In the genomic region with DNA sequence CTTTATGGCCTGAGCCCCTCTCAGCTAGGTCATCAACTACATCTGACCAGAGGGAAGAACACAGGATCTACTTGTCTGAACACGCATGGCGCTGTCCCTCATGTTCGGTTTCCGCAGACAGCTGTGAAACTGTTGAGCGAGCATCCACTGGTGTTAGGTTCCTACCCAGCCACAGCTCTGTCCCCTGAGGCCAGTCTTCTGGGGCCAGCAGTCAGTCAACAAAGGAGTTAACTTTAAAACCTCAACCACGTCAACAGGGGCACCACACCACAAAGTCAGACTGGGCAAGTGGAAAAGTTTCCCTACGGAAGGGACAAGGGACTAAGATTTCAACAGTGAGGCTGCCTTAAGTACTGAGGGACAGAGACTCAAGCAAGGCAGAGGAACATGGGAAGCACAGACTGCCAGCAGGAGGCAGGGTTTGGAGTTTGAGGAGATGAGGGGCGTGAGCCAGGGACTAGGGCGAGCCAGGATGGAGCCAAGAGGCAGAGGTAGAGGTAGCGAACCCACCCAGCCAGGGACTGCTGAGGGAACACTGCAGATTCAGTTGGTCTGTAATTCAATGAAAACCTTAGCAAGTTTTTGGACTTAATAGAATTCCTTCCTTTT, we compare ENCODE assay signal across 12 mouse cellular contexts. TPM values are rescaled to one million over a fixed set of nuclear protein-coding genes. Genes with fewer than 3 reads are reported as not detected.
A peak's percentile ranks its signal among the peaks of the same experiment; 100 is the strongest.
DNase-seq lines count a peak whose midpoint lies in the region; ATAC-seq lines count a peak whose summit lies in the region.
"Had no signal": no experiment of that assay in that cellular context is flagged by ENCODE, and none has a peak within 500 bp of the region (broad histone marks: within the 10 kb centered on the region; RNA-seq: fewer than 3 reads in every experiment).

No protein-coding gene starts in this region.

- no peak overlapping the region for H3K9ac ChIP-seq in midbrain, embryonic 14.5 days (replicated peaks; ENCODE audit: low read length)

- no peaks in the 10 kb centered on the region for H3K36me3 ChIP-seq in megakaryocyte, embryonic 14.5 days (replicated peaks; ENCODE audit: low read length)
- H3K36me3 ChIP-seq in embryonic facial prominence, embryonic 10.5 days (replicated peaks): no peaks in the 10 kb centered on the region
- no peaks in the 10 kb centered on the region; the same call in 1 of the 2 replicates for H3K36me3 ChIP-seq in splenic B cell, adult 2 months (ENCODE audit: control insufficient read depth, insufficient read depth, low read length, poor library complexity, severe bottlenecking)
- H3K36me3 ChIP-seq in midbrain, embryonic 14.5 days (ENCODE audit: control insufficient read depth, insufficient read depth, low read length): no peaks in the 10 kb centered on the region

- H3K4me2 ChIP-seq in midbrain, embryonic 14.5 days (ENCODE audit: low read length): no peak overlapping the region

- peak overlapping the region; percentile 30; the same call in 1 of the 2 replicates for H3K27ac ChIP-seq in embryonic facial prominence, embryonic 10.5 days (replicated peaks)
- H3K27ac ChIP-seq in midbrain, embryonic 14.5 days (replicated peaks; ENCODE audit: low read depth, low read length): no peak overlapping the region
- H3K27ac ChIP-seq: macrophage had no signal

- H3K4me3 ChIP-seq in megakaryocyte, embryonic 14.5 days (replicated peaks): peak overlapping the region; percentile 51
- no peak overlapping the region for H3K4me3 ChIP-seq in embryonic facial prominence, embryonic 10.5 days
- H3K4me3 ChIP-seq in midbrain, embryonic 14.5 days (replicated peaks; ENCODE audit: low read depth, low read length): no peak overlapping the region

- peaks cover 25% of the 10 kb centered on the region for H3K27me3 ChIP-seq in megakaryocyte, embryonic 14.5 days (replicated peaks)
- H3K27me3 ChIP-seq in embryonic facial prominence, embryonic 10.5 days (replicated peaks; ENCODE audit: low read depth, poor library complexity, severe bottlenecking): no peaks in the 10 kb centered on the region
- H3K27me3 ChIP-seq in splenic B cell, adult 2 months (ENCODE audit: control insufficient read depth, insufficient read depth, low read length, poor library complexity, severe bottlenecking): no peaks in the 10 kb centered on the region
- no peaks in the 10 kb centered on the region for H3K27me3 ChIP-seq in midbrain, embryonic 14.5 days (ENCODE audit: control insufficient read depth, insufficient read depth, low read length)

- DNase-seq in kidney, adult 11 months: peak; percentile 16
- no peak for DNase-seq in kidney, postnatal 36 days
- no peak for DNase-seq in embryonic facial prominence, embryonic 10.5 days (ENCODE audit: low spot score)
- peak; percentile 65 for DNase-seq in splenic B cell, adult 2 months (ENCODE audit: low read depth, low spot score)
- no peak for DNase-seq in midbrain, embryonic 14.5 days
- DNase-seq: cerebellum, adult 2 months; gastrocnemius, postnatal 36 days; right cerebral cortex, postnatal 25 days; thymus, postnatal 14 days had no signal

- peaks cover 46% of the 10 kb centered on the region for H3K4me1 ChIP-seq in megakaryocyte, embryonic 14.5 days
- H3K4me1 ChIP-seq in embryonic facial prominence, embryonic 10.5 days: peaks cover 87% of the 10 kb centered on the region
- peaks cover 21% of the 10 kb centered on the region for H3K4me1 ChIP-seq in midbrain, embryonic 14.5 days (ENCODE audit: control insufficient read depth, insufficient read depth, low read length)

- H3K9me3 ChIP-seq in megakaryocyte, embryonic 14.5 days: no peaks in the 10 kb centered on the region
- no peaks in the 10 kb centered on the region for H3K9me3 ChIP-seq in embryonic facial prominence, embryonic 10.5 days
- H3K9me3 ChIP-seq in midbrain, embryonic 14.5 days (ENCODE audit: control insufficient read depth, low read length): no peaks in the 10 kb centered on the region

- 72% methylated on average over 10 of the region's 10 CpGs for WGBS in embryonic facial prominence, embryonic 10.5 days
- WGBS in midbrain, embryonic 14.5 days: 79% methylated on average over 10 of the region's 10 CpGs

- no peak for ATAC-seq in megakaryocyte, adult 5-6 weeks (ENCODE audit: poor library complexity, severe bottlenecking)
- ATAC-seq in midbrain, embryonic 14.5 days (ENCODE audit: low FRiP score, low TSS enrichment): no peak

RNA-seq across cellular contexts. Expression of a gene that starts 7.0 kb away (rescaled TPM):
- 5.7 TPM in 1 of 2 replicates, not detected in the other for polyA plus RNA-seq in megakaryocyte, embryonic 14.5 days (2012; ENCODE audit: insufficient read depth, low replicate concordance)
- 61.5 and 62.2 TPM in 2 replicates for total RNA-seq in megakaryocyte, adult 5-6 weeks (2015)
- total RNA-seq in megakaryocyte, adult 5-6 weeks (2017): 74.4 and 92.6 TPM in 2 replicates
- polyA plus RNA-seq in embryonic facial prominence, embryonic 10.5 days (2016; fragmentation: Nextera tagmentation; extraction: Ambion mirVana): 15.7 and 16.1 TPM in 2 replicates
- polyA plus RNA-seq in midbrain, embryonic 14.5 days (2014; fragmentation: Nextera tagmentation; extraction: Ambion mirVana): 13.4 and 15.6 TPM in 2 replicates

Comparison
In these comparisons a context has a peak if more than half of its experiments do, and no peak if none do; other contexts are left out.
1. DNase-seq: peak in kidney, adult 11 months (single experiment) and splenic B cell, adult 2 months (single experiment); none in kidney, postnatal 36 days (0 of 2), embryonic facial prominence, embryonic 10.5 days (single experiment) and midbrain, embryonic 14.5 days (single experiment).